Mouse (Mus musculus) MEL (cell line): ENCODE results near the gene Pank4. TPM values are rescaled to one million over a fixed set of nuclear protein-coding genes. Genes with fewer than 3 reads are reported as not detected.

ENCODE experiments used
- DNase-seq: peaks from one replicate; pipeline ENCODE4 v3.0.0; 2011; ENCODE audit warnings: low read depth, low spot score
- H3K27ac ChIP-seq: 2 replicates; pipeline ENCODE4 v1.5.1; 2012; ENCODE audit warnings: low read depth, mild to moderate bottlenecking, control low read depth, low read length, moderate library complexity; ENCODE audit not compliant: control insufficient read depth
- H3K27me3 ChIP-seq, 2 experiments: fragments of 150-350 bp in 1 of 2; sonication (generic) in 1 of 2; 2 replicates each; pipeline ENCODE4 v1.6.1; 2012; ENCODE audit warnings: low read length in 2 of 2, mild to moderate bottlenecking in 2 of 2, improper control_type of control experiment in 1 of 2, moderate library complexity in 1 of 2; ENCODE audit not compliant: insufficient read depth in 2 of 2, control insufficient read depth in 1 of 2
- H3K36me3 ChIP-seq, 2 experiments: 2 replicates each; pipeline ENCODE4 v1.6.1; 2012 to 2014; ENCODE audit warnings: low read length in 2 of 2, improper control_type of control experiment in 1 of 2, inconsistent platforms in 1 of 2, mild to moderate bottlenecking in 1 of 2; ENCODE audit not compliant: insufficient read depth in 2 of 2, control insufficient read depth in 1 of 2
- H3K4me1 ChIP-seq, 2 experiments: fragments of 150-350 bp in 1 of 2; sonication (generic) in 1 of 2; 2 replicates each; pipeline ENCODE4 v1.6.1; 2012; ENCODE audit warnings: low read length in 2 of 2, improper control_type of control experiment in 1 of 2, mild to moderate bottlenecking in 1 of 2; ENCODE audit not compliant: insufficient read depth in 2 of 2, control insufficient read depth in 1 of 2
- H3K4me3 ChIP-seq, 2 experiments: fragments of 150-350 bp in 1 of 2; sonication (generic) in 1 of 2; 2 replicates each; pipeline ENCODE4 v1.5.1; 2012; ENCODE audit warnings: low read depth in 2 of 2, low read length in 2 of 2, mild to moderate bottlenecking in 2 of 2, moderate library complexity in 2 of 2, control low read depth in 1 of 2, improper control_type of control experiment in 1 of 2; ENCODE audit not compliant: control insufficient read depth in 1 of 2, insufficient read depth in 1 of 2
- H3K79me2 ChIP-seq: 2 replicates; pipeline ENCODE4 v1.6.1; 2012; ENCODE audit warnings: mild to moderate bottlenecking, low read length, moderate library complexity; ENCODE audit not compliant: control insufficient read depth, poor library complexity, insufficient read depth
- H3K9ac ChIP-seq: 2 replicates; pipeline ENCODE4 v1.6.1; 2012; ENCODE audit warnings: low read depth, mild to moderate bottlenecking, control low read depth, low read length, moderate library complexity; ENCODE audit not compliant: control insufficient read depth, poor library complexity, severe bottlenecking
- H3K9me3 ChIP-seq: fragments of 150-350 bp; sonication (generic); replicated peaks from 2 replicates; pipeline ENCODE4 v1.6.1; 2012; ENCODE audit warnings: mild to moderate bottlenecking, low read length, improper control_type of control experiment, moderate library complexity; ENCODE audit not compliant: insufficient read depth
- BHLHE40 ChIP-seq: IDR thresholded peaks from 2 replicates; pipeline ENCODE4 v1.6.1; 2012; ENCODE audit warnings: low read depth, mild to moderate bottlenecking, inconsistent platforms, low read length, improper control_type of control experiment, borderline replicate concordance
- CHD1 ChIP-seq: IDR thresholded peaks from 2 replicates; pipeline ENCODE4 v1.6.1; 2012; ENCODE audit warnings: low read depth, mild to moderate bottlenecking, inconsistent platforms, low read length, improper control_type of control experiment
- CTCF ChIP-seq, 3 experiments: IDR thresholded peaks in 2 of 3; conservative IDR thresholded peaks in 1 of 3; 2 replicates each; pipeline ENCODE4 v1.5.1; 2011 to 2012; ENCODE audit warnings: low read length in 3 of 3, low read depth in 2 of 3, mild to moderate bottlenecking in 2 of 3, improper control_type of control experiment in 1 of 3, inconsistent platforms in 1 of 3, mixed read lengths in 1 of 3, moderate library complexity in 1 of 3; ENCODE audit not compliant: control insufficient read depth in 1 of 3, insufficient read depth in 1 of 3, poor library complexity in 1 of 3, severe bottlenecking in 1 of 3
- E2F4 ChIP-seq: IDR thresholded peaks from 2 replicates; pipeline ENCODE4 v1.6.1; 2011; ENCODE audit warnings: low read depth, low read length, improper control_type of control experiment, borderline replicate concordance
- ELF1 ChIP-seq: IDR thresholded peaks from 2 replicates; pipeline ENCODE4 v1.6.1; 2014; ENCODE audit warnings: low read depth, mild to moderate bottlenecking, inconsistent platforms, low read length, improper control_type of control experiment, moderate library complexity
- EP300 ChIP-seq, 2 experiments: IDR thresholded peaks; 2 replicates each; pipeline ENCODE4 v1.6.1; 2011; ENCODE audit warnings: improper control_type of control experiment in 2 of 2, low read length in 2 of 2, low read depth in 1 of 2, mild to moderate bottlenecking in 1 of 2
- ETS1 ChIP-seq: IDR thresholded peaks from 2 replicates; pipeline ENCODE4 v1.6.1; 2012; ENCODE audit warnings: low read depth, mild to moderate bottlenecking, inconsistent platforms, low read length, improper control_type of control experiment, moderate library complexity
- GABPA ChIP-seq: IDR thresholded peaks from 2 replicates; pipeline ENCODE4 v1.6.1; 2012; ENCODE audit warnings: low read depth, mild to moderate bottlenecking, inconsistent platforms, low read length, improper control_type of control experiment, moderate library complexity
- KAT2A ChIP-seq: conservative IDR thresholded peaks from 2 replicates; pipeline ENCODE4 v1.6.1; 2012; ENCODE audit warnings: low read depth, low read length, improper control_type of control experiment, inconsistent platforms
- MAFK ChIP-seq: IDR thresholded peaks from 2 replicates; pipeline ENCODE4 v1.6.1; 2011; ENCODE audit warnings: low read depth, mild to moderate bottlenecking, low read length, improper control_type of control experiment, borderline replicate concordance
- MAX ChIP-seq: IDR thresholded peaks from 2 replicates; pipeline ENCODE4 v1.6.1; 2011; ENCODE audit warnings: low read length, improper control_type of control experiment
- MAZ ChIP-seq: IDR thresholded peaks from 2 replicates; pipeline ENCODE4 v1.6.1; 2012; ENCODE audit warnings: low read depth, mild to moderate bottlenecking, inconsistent platforms, low read length, improper control_type of control experiment
- MEF2A ChIP-seq: IDR thresholded peaks from 2 replicates; pipeline ENCODE4 v1.6.1; 2014; ENCODE audit warnings: low read depth, mild to moderate bottlenecking, inconsistent platforms, low read length, improper control_type of control experiment; ENCODE audit not compliant: poor library complexity, insufficient replicate concordance, severe bottlenecking; ENCODE audit errors: extremely low read depth
- MXI1 ChIP-seq: IDR thresholded peaks from 2 replicates; pipeline ENCODE4 v1.6.1; 2011; ENCODE audit warnings: mild to moderate bottlenecking, low read depth, low read length, improper control_type of control experiment
- MYC ChIP-seq: IDR thresholded peaks from 2 replicates; pipeline ENCODE4 v1.6.1; 2011; ENCODE audit warnings: low read depth, mild to moderate bottlenecking, low read length, improper control_type of control experiment, moderate library complexity
- NELFE ChIP-seq: IDR thresholded peaks from 2 replicates; pipeline ENCODE4 v1.6.1; 2011; ENCODE audit warnings: low read depth, low read length, improper control_type of control experiment
- NRF1 ChIP-seq: IDR thresholded peaks from 2 replicates; pipeline ENCODE4 v1.6.1; 2014; ENCODE audit warnings: low read depth, mild to moderate bottlenecking, inconsistent platforms, low read length, improper control_type of control experiment, moderate library complexity; ENCODE audit not compliant: poor library complexity, insufficient read depth, severe bottlenecking
- POLR2A ChIP-seq, 2 experiments: IDR thresholded peaks; 2 replicates each; pipeline ENCODE4 v1.6.1; 2011 to 2012; ENCODE audit warnings: low read length in 2 of 2, mild to moderate bottlenecking in 2 of 2, control low read depth in 1 of 2, improper control_type of control experiment in 1 of 2, low read depth in 1 of 2, moderate library complexity in 1 of 2; ENCODE audit not compliant: control insufficient read depth in 1 of 2, insufficient read depth in 1 of 2, poor library complexity in 1 of 2
- POLR2AphosphoS5 ChIP-seq: IDR thresholded peaks from 2 replicates; pipeline ENCODE4 v1.6.1; 2012; ENCODE audit warnings: low read depth, borderline replicate concordance, mild to moderate bottlenecking, inconsistent platforms, low read length, moderate library complexity, mixed read lengths
- RCOR1 ChIP-seq: IDR thresholded peaks from 2 replicates; pipeline ENCODE4 v1.6.1; 2012; ENCODE audit warnings: low read depth, mild to moderate bottlenecking, inconsistent platforms, low read length, improper control_type of control experiment
- SIN3A ChIP-seq: IDR thresholded peaks from 2 replicates; pipeline ENCODE4 v1.6.1; 2012; ENCODE audit warnings: low read length, improper control_type of control experiment, inconsistent platforms
- TAL1 ChIP-seq: IDR thresholded peaks from 2 replicates; pipeline ENCODE4 v1.6.1; 2012; ENCODE audit warnings: mild to moderate bottlenecking, inconsistent platforms, low read length, moderate library complexity, mixed read lengths
- TBP ChIP-seq: IDR thresholded peaks from 2 replicates; pipeline ENCODE4 v1.8.0; 2011; ENCODE audit warnings: low read depth, low read length, improper control_type of control experiment
- TCF12 ChIP-seq: IDR thresholded peaks from 2 replicates; pipeline ENCODE4 v1.6.1; 2014; ENCODE audit warnings: low read depth, mild to moderate bottlenecking, inconsistent platforms, low read length, improper control_type of control experiment, moderate library complexity
- USF1 ChIP-seq: IDR thresholded peaks from 2 replicates; pipeline ENCODE4 v1.6.1; 2014; ENCODE audit warnings: low read depth, mild to moderate bottlenecking, inconsistent platforms, low read length, improper control_type of control experiment, moderate library complexity
- USF2 ChIP-seq, 2 experiments: IDR thresholded peaks; 2 replicates each; pipeline ENCODE4 v1.6.1; 2011 to 2012; ENCODE audit warnings: improper control_type of control experiment in 2 of 2, low read length in 2 of 2, borderline replicate concordance in 1 of 2, inconsistent platforms in 1 of 2, low read depth in 1 of 2, mild to moderate bottlenecking in 1 of 2; ENCODE audit not compliant: insufficient read depth in 1 of 2
- ZC3H11A ChIP-seq: IDR thresholded peaks from 2 replicates; pipeline ENCODE4 v1.6.1; 2012; ENCODE audit warnings: low read depth, mild to moderate bottlenecking, inconsistent platforms, low read length, improper control_type of control experiment
- ZKSCAN1 ChIP-seq: IDR thresholded peaks from 2 replicates; pipeline ENCODE4 v1.6.1; 2012; ENCODE audit warnings: low read depth, mild to moderate bottlenecking, inconsistent platforms, low read length, improper control_type of control experiment, moderate library complexity
- ZMIZ1 ChIP-seq: IDR thresholded peaks from 2 replicates; pipeline ENCODE4 v1.6.1; 2012; ENCODE audit warnings: low read depth, mild to moderate bottlenecking, inconsistent platforms, low read length, improper control_type of control experiment, moderate library complexity
- polyA plus RNA-seq, 2 experiments: library from polyadenylated mRNA; stranded (reverse) in 1 of 2; unstranded in 1 of 2; fragments of >175 nt in 1 of 2; fragments of >200 nt in 1 of 2; gene quantifications; 2 replicates each; pipeline versions ENCODE4 v1.2.1 to v1.2.4; 2012; ENCODE audit warnings: low replicate concordance in 2 of 2, low read depth in 1 of 2; ENCODE audit not compliant: insufficient read length in 2 of 2, insufficient read depth in 1 of 2, missing spikeins in 1 of 2
- total RNA-seq: library from RNA; depleted of rRNA; stranded (reverse); fragments of 300-350 nt; gene quantifications from 2 replicates; pipeline ENCODE4 v1.2.3, GENCODE M21; 2012

The Pank4 gene
- total and polyA plus RNA-seq, 3 experiments = 38.4 to 55.5 TPM; not detected in 1

DNA sequence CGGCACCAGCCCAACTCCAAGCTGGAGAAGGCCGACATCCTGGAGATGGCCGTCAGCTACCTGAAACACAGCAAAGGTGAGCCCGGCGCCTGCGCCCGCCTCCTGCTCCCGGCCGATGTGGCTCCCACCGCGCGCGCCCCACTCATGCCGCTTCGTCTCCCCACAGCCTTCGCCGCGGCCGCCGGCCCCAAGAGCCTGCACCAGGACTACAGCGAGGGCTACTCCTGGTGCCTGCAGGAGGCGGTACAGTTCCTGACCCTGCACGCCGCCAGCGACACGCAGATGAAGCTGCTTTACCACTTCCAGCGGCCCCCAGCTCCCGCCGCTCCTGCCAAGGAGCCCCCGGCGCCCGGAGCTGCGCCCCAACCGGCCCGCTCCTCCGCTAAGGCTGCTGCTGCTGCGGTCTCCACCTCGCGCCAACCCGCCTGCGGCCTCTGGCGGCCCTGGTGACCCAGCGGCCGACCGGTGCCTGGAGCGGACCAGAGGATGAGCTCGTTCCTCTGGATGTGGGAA lies 2.6 kb upstream of the Pank4 start:
- no peak overlapping the region for H3K9ac ChIP-seq
- DNase-seq = no peak
- H3K27me3 ChIP-seq = peaks cover 0 to 9% of the 10 kb centered on the region in 2 experiments; a peak in 1 of 4 replicates
- H3K4me1 ChIP-seq = peaks cover 2 to 10% of the 10 kb centered on the region in 2 experiments; a peak in 3 of 4 replicates
- no peaks in the 10 kb centered on the region for H3K9me3 ChIP-seq
- no peak overlapping the region for H3K4me3 ChIP-seq
- H3K36me3 ChIP-seq = peaks cover 2 to 13% of the 10 kb centered on the region in 2 experiments
- TF ChIP-seq ZC3H11A = no peak
- TF ChIP-seq CHD1 = no peak
- TF ChIP-seq BHLHE40 = no peak
- no peak for TF ChIP-seq MXI1
- no peak for TF ChIP-seq POLR2A (IDR thresholded peaks at IDR 0.05; ENCODE audit: control insufficient read depth in 1 of 2, insufficient read depth in 1 of 2, low read depth in 1 of 2, low read length in 2 of 2, poor library complexity in 1 of 2)
- no peak for TF ChIP-seq ZMIZ1
- TF ChIP-seq SIN3A = no peak
- TF ChIP-seq KAT2A = no peak
- TF ChIP-seq TBP = no peak
- TF ChIP-seq ELF1 = no peak
- no peak for TF ChIP-seq MEF2A
- TF ChIP-seq TCF12 = no peak
- no peak for TF ChIP-seq TAL1
- no peak for TF ChIP-seq E2F4
- no peak for TF ChIP-seq CTCF (IDR thresholded peaks at IDR 0.05 in 2 of 3, conservative IDR thresholded peaks at IDR 0.05 in 1 of 3; ENCODE audit: control insufficient read depth in 1 of 3, insufficient read depth in 1 of 3, low read depth in 2 of 3, low read length in 3 of 3, poor library complexity in 1 of 3, severe bottlenecking in 1 of 3)
- no peak for TF ChIP-seq ETS1
- TF ChIP-seq MAX = no peak
- H3K27ac ChIP-seq = no peak overlapping the region
- peaks cover 21% of the 10 kb centered on the region for H3K79me2 ChIP-seq

GRCm38 (mm10) chr4:154961911-154962310 lies 2.0 kb upstream of the Pank4 start:
- no peak overlapping the region for H3K4me3 ChIP-seq
- peaks cover 2 to 13% of the 10 kb centered on the region in 2 experiments for H3K36me3 ChIP-seq
- no peak for TF ChIP-seq ZKSCAN1
- no peak for TF ChIP-seq CTCF (IDR thresholded peaks at IDR 0.05 in 2 of 3, conservative IDR thresholded peaks at IDR 0.05 in 1 of 3; ENCODE audit: control insufficient read depth in 1 of 3, insufficient read depth in 1 of 3, low read depth in 2 of 3, low read length in 3 of 3, poor library complexity in 1 of 3, severe bottlenecking in 1 of 3)
- no peak for TF ChIP-seq EP300 (IDR thresholded peaks at IDR 0.05; ENCODE audit: low read depth in 1 of 2, low read length in 2 of 2)
- no peak for TF ChIP-seq MAFK
- TF ChIP-seq USF1 = no peak
- no peak for TF ChIP-seq SIN3A
- TF ChIP-seq MAX = no peak
- TF ChIP-seq POLR2A (IDR thresholded peaks at IDR 0.05; ENCODE audit: control insufficient read depth in 1 of 2, insufficient read depth in 1 of 2, low read depth in 1 of 2, low read length in 2 of 2, poor library complexity in 1 of 2) = no peak
- no peak for TF ChIP-seq MYC
- TF ChIP-seq RCOR1 = no peak
- TF ChIP-seq POLR2AphosphoS5 = no peak
- TF ChIP-seq MAZ = no peak
- TF ChIP-seq TAL1 = no peak
- no peak for TF ChIP-seq ZC3H11A
- no peak for TF ChIP-seq NELFE
- TF ChIP-seq E2F4 = no peak
- no peak for TF ChIP-seq NRF1
- no peak for TF ChIP-seq MXI1
- TF ChIP-seq USF2 (IDR thresholded peaks at IDR 0.05; ENCODE audit: borderline replicate concordance in 1 of 2, insufficient read depth in 1 of 2, low read depth in 1 of 2, low read length in 2 of 2) = no peak
- no peak for TF ChIP-seq GABPA
- H3K27ac ChIP-seq = no peak overlapping the region
- DNase-seq = no peak
- H3K79me2 ChIP-seq = peaks cover 27% of the 10 kb centered on the region
- no peak overlapping the region for H3K9ac ChIP-seq
- peaks cover 0 to 8% of the 10 kb centered on the region in 2 experiments; a peak in 1 of 4 replicates for H3K27me3 ChIP-seq
- peaks cover 2 to 10% of the 10 kb centered on the region in 2 experiments; a peak in 3 of 4 replicates for H3K4me1 ChIP-seq
- no peaks in the 10 kb centered on the region for H3K9me3 ChIP-seq
